Mouse (Mus musculus) limb, embryonic 11.5 days (tissue): Measurements from ENCODE around the gene Frmd4b. TPM values are rescaled to one million over a fixed set of nuclear protein-coding genes. Genes with fewer than 3 reads are reported as not detected.

Experiments
- ATAC-seq: fragments of 200-750 bp; cut with Nextera tagmentation; 2 replicates; pipeline ENCODE4 v1.8.0; 2017; ENCODE audit warnings: low read depth; ENCODE audit not compliant: insufficient number of reproducible peaks, low FRiP score, low TSS enrichment
- DNase-seq: peaks from one replicate; pipeline ENCODE4 v3.0.0-alpha.2; 2015; ENCODE audit warnings: low spot score
- H3K27ac ChIP-seq: fragments of 300-500 bp; sonication (generic); replicated peaks from 2 replicates; pipeline ENCODE4 v1.5.1; 2014; ENCODE audit warnings: low read depth, mild to moderate bottlenecking, low read length
- H3K27me3 ChIP-seq: fragments of 300-500 bp; sonication (generic); 2 replicates; pipeline ENCODE4 v1.6.1; 2014; ENCODE audit warnings: mild to moderate bottlenecking, low read length, mixed read lengths; ENCODE audit not compliant: control insufficient read depth, insufficient read depth
- H3K36me3 ChIP-seq: fragments of 300-500 bp; sonication (generic); 2 replicates; pipeline ENCODE4 v1.6.1; 2014; ENCODE audit warnings: mild to moderate bottlenecking, low read length, moderate library complexity, mixed read lengths; ENCODE audit not compliant: control insufficient read depth, insufficient read depth
- H3K4me1 ChIP-seq: fragments of 300-500 bp; sonication (generic); 2 replicates; pipeline ENCODE4 v1.6.1; 2014; ENCODE audit warnings: low read length, mixed read lengths; ENCODE audit not compliant: control insufficient read depth, insufficient read depth
- H3K4me2 ChIP-seq: fragments of 300-500 bp; sonication (generic); 2 replicates; pipeline ENCODE4 v1.6.1; 2014; ENCODE audit warnings: low read depth, mild to moderate bottlenecking, moderate library complexity; ENCODE audit not compliant: severe bottlenecking
- H3K4me3 ChIP-seq: fragments of 300-500 bp; sonication (generic); 2 replicates; pipeline ENCODE4 v1.5.1; 2014; ENCODE audit warnings: low read depth, low read length
- H3K9ac ChIP-seq: fragments of 300-500 bp; sonication (generic); 2 replicates; pipeline ENCODE4 v1.6.1; 2014; ENCODE audit warnings: mild to moderate bottlenecking, low read length
- H3K9me3 ChIP-seq: fragments of 300-500 bp; sonication (generic); 2 replicates; pipeline ENCODE4 v1.6.1; 2016; ENCODE audit warnings: low read length; ENCODE audit not compliant: control insufficient read depth
- WGBS: fragments of 180-500 bp; shearing (Covaris S2); extraction: QIAGEN DNeasy Blood & Tissue Kit; methylation state at CpG from one replicate; pipeline ENCODE4 v1.1.7; 2014; 5-methylcytosine and 5-hydroxymethylcytosine counted together
- polyA plus RNA-seq: library from polyadenylated mRNA; unstranded; fragments of >200 nt; fragmentation: Nextera tagmentation; extraction: Ambion mirVana; gene quantifications from 2 replicates; pipeline ENCODE4 v1.2.1, GENCODE M21; 2014

Gene Frmd4b
- polyA plus RNA-seq, 1 experiment from 2014 or later = 12.3 TPM

GRCm38 (mm10) chr6:97616658-97617265 lies 579 bp downstream of the Frmd4b start:
- ATAC-seq (peak; percentile 49), DNase-seq (peak; percentile 82)
- H3K36me3 ChIP-seq = no peaks in the 10 kb centered on the region
- under 1% methylated on average over 40 of the region's 40 CpGs for WGBS
- H3K9ac ChIP-seq = peak overlapping the region; percentile 22
- no peaks in the 10 kb centered on the region for H3K4me1 ChIP-seq
- peak overlapping the region; percentile 80 for H3K4me2 ChIP-seq
- peaks cover 3% of the 10 kb centered on the region; the same call in 1 of the 2 replicates for H3K27me3 ChIP-seq
- H3K9me3 ChIP-seq = no peaks in the 10 kb centered on the region
- peak overlapping the region; percentile 70 for H3K4me3 ChIP-seq
- H3K27ac ChIP-seq = no peak overlapping the region

DNA sequence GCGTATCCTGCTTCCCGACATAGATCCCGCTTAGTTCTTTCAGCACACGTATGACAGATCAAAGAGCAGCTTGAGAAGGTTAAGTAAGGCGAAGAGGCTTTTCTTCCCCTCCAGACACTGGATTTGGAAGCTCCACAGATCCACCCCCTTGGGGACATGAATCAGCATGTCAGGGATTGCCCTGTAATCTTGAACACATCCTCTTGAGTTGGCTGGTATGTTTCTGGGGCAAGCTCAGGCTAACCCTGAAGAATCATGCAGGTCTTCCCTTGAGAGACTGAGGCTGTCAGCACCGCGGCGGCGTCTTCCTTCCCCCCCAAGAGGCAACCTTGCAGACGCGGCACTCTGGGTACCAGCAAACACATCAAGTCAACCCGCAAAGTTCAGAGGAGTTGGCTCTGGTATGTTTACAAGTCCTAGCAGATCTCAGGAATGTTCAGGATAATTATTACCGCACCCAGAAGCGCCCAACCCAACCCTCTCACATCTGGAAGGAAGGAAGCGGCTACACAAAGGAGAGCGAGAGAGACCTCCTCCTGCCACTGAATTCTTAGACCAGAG lies 1.4 kb downstream of the Frmd4b start:
- Histone ChIP-seq H3K27ac (no peak overlapping the region), H3K27me3 (peaks cover 3% of the 10 kb centered on the region; the same call in 1 of the 2 replicates), H3K36me3 (no peaks in the 10 kb centered on the region), H3K9ac (no peak overlapping the region), H3K4me3 (peak overlapping the region; percentile 70), H3K9me3 (no peaks in the 10 kb centered on the region), H3K4me2 (peak overlapping the region; percentile 80), H3K4me1 (no peaks in the 10 kb centered on the region)
- WGBS = 5% methylated on average over 16 of the region's 16 CpGs
- no peak for ATAC-seq
- DNase-seq = peak; percentile 50

DNA sequence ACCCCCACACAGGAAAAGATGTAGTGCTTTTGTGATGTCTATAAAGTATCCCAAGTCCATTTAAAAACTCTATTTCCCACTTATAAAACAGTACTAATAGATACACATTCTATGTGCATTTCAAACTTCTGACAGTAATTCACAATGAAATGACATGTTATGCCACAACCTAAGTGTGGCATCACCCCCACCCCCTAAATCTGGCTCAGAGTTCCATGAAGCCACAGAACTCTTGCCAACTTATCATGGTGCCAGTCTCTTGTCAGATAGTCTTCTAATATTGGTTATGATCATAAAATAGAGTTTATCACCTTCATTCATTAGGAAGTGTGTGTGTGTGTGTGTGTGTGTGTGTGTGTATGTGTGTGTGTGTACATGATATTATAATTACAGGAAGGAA lies 3.2 kb downstream of the Frmd4b start:
- Histone ChIP-seq H3K4me3 (no peak overlapping the region), H3K9ac (no peak overlapping the region), H3K27me3 (peaks cover 3% of the 10 kb centered on the region; the same call in 1 of the 2 replicates), H3K4me2 (no peak overlapping the region), H3K36me3 (no peaks in the 10 kb centered on the region), H3K4me1 (no peaks in the 10 kb centered on the region), H3K27ac (no peak overlapping the region), H3K9me3 (no peaks in the 10 kb centered on the region)
- no peak for DNase-seq
- ATAC-seq = no peak

DNA sequence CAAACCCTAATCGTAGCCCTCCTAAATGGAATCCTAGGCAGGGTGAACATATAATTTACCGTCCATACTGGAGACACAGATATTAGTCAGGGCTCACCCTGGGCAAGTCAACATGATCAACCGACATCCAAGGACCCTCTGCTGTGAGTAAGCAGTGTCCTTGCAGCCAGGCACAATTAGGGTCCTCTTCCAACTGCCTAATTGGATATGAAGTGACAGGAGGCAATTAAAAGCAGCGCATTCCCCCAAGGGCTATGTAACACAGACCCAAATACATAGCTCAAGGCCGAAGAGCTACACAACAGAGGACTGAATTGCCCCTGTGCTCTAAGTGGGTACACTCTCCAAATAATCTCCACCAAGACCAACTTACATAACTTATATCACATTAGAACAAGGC lies 4.5 kb downstream of the Frmd4b start:
- H3K4me1 ChIP-seq = no peaks in the 10 kb centered on the region
- H3K27me3 ChIP-seq = peaks cover 3% of the 10 kb centered on the region; the same call in 1 of the 2 replicates
- H3K4me2 ChIP-seq = no peak overlapping the region
- ATAC-seq (no peak), DNase-seq (no peak)
- H3K36me3 ChIP-seq = no peaks in the 10 kb centered on the region
- no peak overlapping the region for H3K27ac ChIP-seq
- no peak overlapping the region for H3K4me3 ChIP-seq
- no peaks in the 10 kb centered on the region for H3K9me3 ChIP-seq
- H3K9ac ChIP-seq = no peak overlapping the region
- WGBS = 85% methylated on average over 5 of the region's 5 CpGs

DNA sequence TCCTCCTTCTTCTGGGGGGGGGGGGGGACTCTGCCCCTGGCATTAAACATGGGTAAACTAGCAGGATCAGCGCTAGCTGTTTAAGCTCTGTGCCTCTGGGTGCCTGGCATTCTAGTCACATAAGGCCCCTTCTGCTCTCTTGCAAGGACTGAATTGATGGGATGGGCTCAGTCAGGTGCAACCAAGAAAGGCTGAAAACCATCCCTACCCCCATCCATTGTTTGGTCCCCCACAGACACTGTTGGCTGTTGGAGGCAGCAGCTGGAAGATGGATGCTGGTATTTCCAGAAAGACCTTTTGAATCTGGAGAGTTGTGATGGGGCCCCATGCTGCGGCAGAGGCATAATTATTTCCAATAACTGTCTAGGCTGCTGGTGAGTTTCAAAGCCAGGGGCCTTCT lies 7.3 kb downstream of the Frmd4b start:
- no peak for ATAC-seq

GRCm38 (mm10) chr6:97607646-97608045 lies 9.7 kb downstream of the Frmd4b start:
- H3K4me3 ChIP-seq = no peak overlapping the region
- no peak overlapping the region for H3K9ac ChIP-seq
- H3K27ac ChIP-seq = no peak overlapping the region
- no peaks in the 10 kb centered on the region for H3K27me3 ChIP-seq
- no peak for DNase-seq
- ATAC-seq = no peak
- H3K4me1 ChIP-seq = 0 out of 2 replicates have a peak, but pooled peaks cover 2% of the 10 kb centered on the region
- no peaks in the 10 kb centered on the region for H3K36me3 ChIP-seq
- 67% methylated on average over 3 of the region's 3 CpGs for WGBS
- H3K9me3 ChIP-seq = no peaks in the 10 kb centered on the region
- no peak overlapping the region for H3K4me2 ChIP-seq

More for the DNA sequence above, 7.3 kb downstream of the Frmd4b start:
- Histone ChIP-seq H3K36me3 (no peaks in the 10 kb centered on the region), H3K9me3 (no peaks in the 10 kb centered on the region), H3K4me1 (0 out of 2 replicates have a peak, but pooled peaks cover 2% of the 10 kb centered on the region), H3K27me3 (no peaks in the 10 kb centered on the region), H3K4me2 (no peak overlapping the region), H3K27ac (no peak overlapping the region), H3K4me3 (no peak overlapping the region), H3K9ac (no peak overlapping the region)
- 79% methylated on average over 2 of the region's 2 CpGs for WGBS
- no peak for DNase-seq

- H3K9ac ChIP-seq = no peak overlapping the region
- no peaks in the 10 kb centered on the region for H3K36me3 ChIP-seq
- H3K4me1 ChIP-seq = no peaks in the 10 kb centered on the region
- no peaks in the 10 kb centered on the region for H3K9me3 ChIP-seq
- H3K27me3 ChIP-seq = no peaks in the 10 kb centered on the region
- ATAC-seq (no peak), DNase-seq (no peak)
- no peak overlapping the region for H3K4me2 ChIP-seq
- H3K4me3 ChIP-seq = no peak overlapping the region
- 56% methylated on average over 3 of the region's 3 CpGs for WGBS
- no peak overlapping the region for H3K27ac ChIP-seq
These were observed 22.1 kb downstream of the Frmd4b start for GRCm38 (mm10) chr6:97595218-97595617.

- Histone ChIP-seq H3K4me1 (no peaks in the 10 kb centered on the region), H3K27ac (no peak overlapping the region), H3K36me3 (no peaks in the 10 kb centered on the region), H3K27me3 (no peaks in the 10 kb centered on the region), H3K4me2 (no peak overlapping the region), H3K9ac (no peak overlapping the region), H3K4me3 (no peak overlapping the region), H3K9me3 (no peaks in the 10 kb centered on the region)
- 91% methylated on average over 7 of the region's 7 CpGs for WGBS
- DNase-seq (no peak), ATAC-seq (no peak)
These were observed 22.8 kb downstream of the Frmd4b start for GRCm38 (mm10) chr6:97594589-97594988.
